Mouse (Mus musculus) large intestine, adult 2 months (tissue): ENCODE measurements around the gene Il20ra. TPM values are rescaled to one million over a fixed set of nuclear protein-coding genes. Genes with fewer than 3 reads are reported as not detected.

Experiments used
- DNase-seq: peaks from one replicate; pipeline ENCODE4 v3.0.0-alpha.2; 2012; ENCODE audit warnings: low read depth, low spot score
- WGBS: fragments of 180-500 bp; shearing (Covaris S2); methylation state at CpG from one replicate; pipeline ENCODE4 v1.1.7; 2018; 5-methylcytosine and 5-hydroxymethylcytosine counted together
- polyA plus RNA-seq: library from polyadenylated mRNA; depleted of rRNA; stranded (reverse); fragments of >200 nt; gene quantifications from 2 replicates; pipeline ENCODE4 v1.2.3, GENCODE M21; 2012; rRNA removed

Il20ra gene
- polyA plus RNA-seq, 1 experiment: not detected

DNA sequence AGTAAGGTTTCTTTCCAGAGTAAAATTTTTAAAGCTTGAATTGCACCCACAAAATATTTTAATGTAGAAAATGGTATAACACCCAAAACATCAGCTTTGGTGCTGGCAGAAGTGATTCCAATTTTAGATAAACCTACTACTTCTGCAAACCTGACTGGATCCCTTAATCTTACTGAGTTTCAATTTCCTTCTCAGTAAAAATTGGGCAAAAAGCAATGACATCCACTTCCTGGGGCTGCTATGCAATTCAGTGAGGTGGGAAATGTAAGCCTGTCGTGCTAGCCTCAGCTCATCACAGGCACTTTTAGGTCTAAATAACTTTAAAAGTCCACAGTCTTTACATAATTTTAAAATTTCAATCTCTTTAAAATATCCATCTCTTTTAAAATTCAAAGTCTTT, 33.8 kb downstream of the Il20ra start:
- 74% methylated on average over 1 of the region's 1 CpGs for whole genome bisulfite sequencing

DNA sequence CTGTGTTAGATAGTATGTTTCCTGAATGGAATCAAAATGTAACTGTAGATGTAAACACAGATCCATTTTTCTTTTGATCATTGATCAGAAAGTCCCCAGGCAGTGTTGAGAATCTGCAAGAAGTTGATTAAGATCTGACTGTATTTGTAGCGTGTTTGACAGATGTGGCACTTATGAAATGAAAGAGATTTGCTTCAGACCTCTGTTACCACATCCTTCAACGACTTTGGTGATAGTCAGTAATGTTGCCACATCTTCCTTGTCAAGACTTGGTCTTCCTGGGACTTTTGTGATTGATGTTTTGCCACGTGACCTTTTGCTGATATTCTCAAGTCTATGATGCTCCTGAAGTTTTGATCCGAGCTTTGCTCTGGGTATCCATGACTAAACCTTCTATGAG, 35.3 kb downstream of the Il20ra start:
- WGBS: 63% methylated on average over 4 of the region's 4 CpGs
- no peak for DNase-seq

More for the DNA sequence above, 33.8 kb downstream of the Il20ra start:
- DNase-seq: no peak

DNA sequence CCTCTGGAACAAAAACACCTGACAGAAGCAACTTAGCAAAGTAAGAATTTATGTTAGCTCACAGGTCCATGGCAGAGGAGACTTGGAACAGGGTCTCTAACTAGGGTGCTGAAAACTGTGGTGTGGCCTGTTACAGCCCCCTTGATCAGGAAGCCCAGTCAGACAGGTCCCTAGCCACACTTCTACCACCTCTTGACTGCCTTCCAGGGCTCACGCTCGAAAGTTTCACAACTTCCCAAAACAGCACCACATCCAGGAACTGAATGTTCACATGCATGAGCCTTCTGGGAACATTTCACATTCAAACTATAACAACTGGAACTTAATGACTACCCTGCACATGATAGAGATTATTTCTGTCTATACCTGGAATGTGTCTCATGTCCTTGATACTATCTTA, 53.1 kb downstream of the Il20ra start:
- WGBS: 73% methylated on average over 2 of the region's 2 CpGs
- DNase-seq: no peak

DNA sequence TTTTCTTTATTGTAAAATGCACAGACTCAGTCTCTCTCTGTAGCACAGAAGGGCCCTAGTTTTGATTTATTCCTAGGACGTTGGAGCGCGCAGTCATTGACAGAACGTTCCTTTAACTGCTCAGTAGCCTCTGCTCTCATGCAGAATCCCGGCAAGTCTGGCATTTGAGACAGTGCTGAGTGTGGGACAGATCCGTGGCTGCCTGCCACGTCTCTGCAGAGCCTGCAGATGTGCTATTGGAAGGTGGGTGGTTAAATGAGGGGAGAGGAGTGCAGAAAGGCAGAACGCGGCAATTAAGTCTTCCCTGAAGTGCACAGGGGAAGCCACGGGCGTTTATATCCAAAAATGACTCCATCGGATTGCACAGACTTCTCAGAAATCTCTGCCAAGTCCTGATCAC, 66.7 kb downstream of the Il20ra start:
- WGBS: 69% methylated on average over 12 of the region's 12 CpGs
- no peak for DNase-seq

DNA sequence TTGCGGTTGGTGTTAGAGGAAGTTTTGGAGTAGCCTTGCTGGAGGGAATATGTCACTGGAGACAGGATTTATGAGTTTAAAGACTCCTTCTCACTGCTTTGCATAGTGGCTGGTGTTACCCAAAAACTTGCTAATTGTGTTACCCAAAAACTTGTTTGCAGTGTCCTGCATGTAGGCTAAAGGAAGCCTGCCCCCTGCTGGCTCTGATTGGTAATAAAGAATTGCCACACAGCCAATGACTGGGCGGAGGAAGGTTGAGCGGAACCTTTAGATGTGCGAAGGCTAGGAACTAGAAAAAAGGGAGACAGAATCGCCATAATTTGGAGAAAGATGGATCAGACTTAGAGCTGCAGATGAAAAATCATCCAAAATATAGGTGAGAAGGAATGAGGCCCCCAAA, 69.0 kb downstream of the Il20ra start:
- 77% methylated on average over 5 of the region's 5 CpGs for WGBS
- DNase-seq: no peak

DNA sequence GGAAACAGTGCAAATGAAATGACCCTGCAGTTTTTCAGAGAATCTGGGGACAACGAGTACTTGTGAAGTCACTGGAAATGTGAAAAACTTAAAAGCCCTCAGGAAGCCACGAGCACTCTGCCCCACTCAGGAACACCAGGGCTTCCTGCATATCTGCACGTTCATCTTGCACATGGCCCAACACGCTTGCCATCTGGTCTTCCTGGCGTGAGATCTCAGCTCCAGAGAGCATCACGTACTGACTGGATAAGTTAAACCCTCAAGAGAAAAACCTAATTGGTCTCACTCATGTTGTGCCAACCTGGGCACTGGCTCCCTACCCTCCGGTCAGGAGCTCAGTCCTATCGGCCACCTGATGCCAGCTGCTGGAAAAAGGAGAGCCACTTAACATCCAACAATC, 82.6 kb downstream of the Il20ra start:
- 75% methylated on average over 8 of the region's 8 CpGs for WGBS
- DNase-seq: no peak

DNA sequence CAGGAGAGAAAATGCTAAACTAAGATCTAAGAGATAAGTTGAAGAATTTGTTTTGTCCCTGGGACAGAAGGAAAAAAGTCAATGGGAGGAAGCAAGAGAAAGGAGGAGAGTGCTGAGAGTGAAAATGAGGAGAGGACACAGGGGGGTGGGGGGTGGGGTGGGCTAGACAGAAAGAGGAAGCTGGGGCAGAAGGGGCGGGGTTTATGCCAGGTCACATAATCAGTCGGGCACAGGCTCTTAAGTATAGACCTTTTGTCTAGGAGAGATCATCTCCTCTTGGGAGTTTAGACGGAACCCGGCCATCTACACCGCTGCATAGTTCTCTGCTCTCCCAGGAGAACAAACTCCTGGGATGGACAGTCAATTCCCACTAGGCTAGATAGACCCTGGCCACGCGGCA, 90.6 kb downstream of the Il20ra start:
- WGBS: 79% methylated on average over 7 of the region's 7 CpGs
- DNase-seq: no peak

DNA sequence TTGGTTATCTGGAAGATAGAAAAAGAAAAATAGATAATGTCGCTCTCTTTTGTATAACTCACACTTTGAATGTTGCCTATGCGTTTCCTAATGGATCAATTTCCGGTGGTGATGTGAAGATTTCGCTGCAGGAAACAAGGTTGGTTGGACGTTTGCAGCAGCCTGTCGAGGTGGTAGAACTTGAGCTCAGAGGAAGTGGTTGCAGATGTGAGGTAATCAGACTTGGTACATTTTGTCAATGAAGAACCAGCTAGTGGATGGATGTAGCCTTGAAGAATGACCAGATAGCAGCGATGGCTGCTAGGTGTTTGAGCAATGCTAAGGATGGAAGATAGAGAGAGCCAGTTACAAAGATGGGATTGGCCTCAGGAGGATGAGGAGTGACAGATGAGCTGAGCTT, 92.4 kb downstream of the Il20ra start:
- DNase-seq: no peak
- 79% methylated on average over 7 of the region's 7 CpGs for WGBS

Other genes with a start within 250 kb of the Il20ra start
- 65.3 and 72.6 TPM in 2 replicates for gene Ifngr1, start 120.6 kb upstream of the Il20ra start, polyA plus RNA-seq
- gene Il22ra2, start 90.6 kb upstream of the Il20ra start, polyA plus RNA-seq: 1.4 and 1.5 TPM in 2 replicates
- gene Slc35d3, start 138.9 kb downstream of the Il20ra start, polyA plus RNA-seq: 0.30 and 0.44 TPM in 2 replicates
- gene Pex7, start 195.1 kb downstream of the Il20ra start, polyA plus RNA-seq: 25.1 and 35.5 TPM in 2 replicates
- gene Map3k5, start 221.9 kb downstream of the Il20ra start, polyA plus RNA-seq: 3.9 and 4.0 TPM in 2 replicates